Mouse (Mus musculus): Measurements from ENCODE around the gene Mindy4. TPM values are rescaled to one million over a fixed set of nuclear protein-coding genes. Genes with fewer than 3 reads are reported as not detected.

The Mindy4 gene
- polyA plus RNA-seq, 1 experiment from 2014 or later = 2.9 TPM

- H3K27me3 ChIP-seq (ENCODE audit: control insufficient read depth, insufficient read depth, low read length) = no peaks in the 10 kb centered on the region
- H3K4me1 ChIP-seq (replicated peaks; ENCODE audit: control insufficient read depth, insufficient read depth) = 0 out of 2 replicates have a peak, but pooled peaks cover 3% of the 10 kb centered on the region
- no peaks in the 10 kb centered on the region for H3K36me3 ChIP-seq (ENCODE audit: control insufficient read depth, insufficient read depth, low read length)
- WGBS = 58% methylated on average over 14 of the region's 14 CpGs
- no peak overlapping the region for H3K9ac ChIP-seq (ENCODE audit: low read length)
- no peak overlapping the region; the same call in 1 of the 2 replicates for H3K27ac ChIP-seq (replicated peaks)
- DNase-seq (ENCODE audit: low spot score) = no peak
- TF ChIP-seq CTCF (IDR thresholded peaks at IDR 0.05; ENCODE audit: low read depth) = no peak
- no peak for TF ChIP-seq EP300 (optimal IDR thresholded peaks at IDR 0.05)
- H3K4me2 ChIP-seq (replicated peaks; ENCODE audit: low read depth) = no peak overlapping the region
- no peaks in the 10 kb centered on the region for H3K9me3 ChIP-seq (ENCODE audit: control insufficient read depth, low read length)
- no peak overlapping the region for H3K4me3 ChIP-seq (ENCODE audit: low read depth, low read length)
- no peak for ATAC-seq (ENCODE audit: low FRiP score, low TSS enrichment)
Measured at GRCm38 (mm10) chr6:55319585-55320551, 116.7 kb downstream of the Mindy4 start.

GRCm38 (mm10) chr6:55320894-55321293 lies 117.7 kb downstream of the Mindy4 start:
- Histone ChIP-seq H3K4me1 (replicated peaks; ENCODE audit: control insufficient read depth, insufficient read depth) (0 out of 2 replicates have a peak, but pooled peaks cover 3% of the 10 kb centered on the region), H3K4me3 (ENCODE audit: low read depth, low read length) (no peak overlapping the region), H3K27ac (replicated peaks) (no peak overlapping the region), H3K4me2 (replicated peaks; ENCODE audit: low read depth) (no peak overlapping the region), H3K36me3 (ENCODE audit: control insufficient read depth, insufficient read depth, low read length) (no peaks in the 10 kb centered on the region), H3K9ac (ENCODE audit: low read length) (no peak overlapping the region), H3K27me3 (ENCODE audit: control insufficient read depth, insufficient read depth, low read length) (no peaks in the 10 kb centered on the region), H3K9me3 (ENCODE audit: control insufficient read depth, low read length) (no peaks in the 10 kb centered on the region)
- no peak for TF ChIP-seq CTCF (IDR thresholded peaks at IDR 0.05; ENCODE audit: low read depth)
- no peak for TF ChIP-seq EP300 (optimal IDR thresholded peaks at IDR 0.05)
- no peak for ATAC-seq (ENCODE audit: low FRiP score, low TSS enrichment)
- 61% methylated on average over 4 of the region's 4 CpGs for WGBS
- DNase-seq (ENCODE audit: low spot score) = no peak

- H3K4me3 ChIP-seq (ENCODE audit: low read depth, low read length) = no peak overlapping the region
- ATAC-seq (ENCODE audit: low FRiP score, low TSS enrichment) (no peak), DNase-seq (ENCODE audit: low spot score) (no peak)
- no peaks in the 10 kb centered on the region for H3K9me3 ChIP-seq (ENCODE audit: control insufficient read depth, low read length)
- H3K27me3 ChIP-seq (ENCODE audit: control insufficient read depth, insufficient read depth, low read length) = no peaks in the 10 kb centered on the region
- no peak overlapping the region for H3K4me2 ChIP-seq (replicated peaks; ENCODE audit: low read depth)
- 0 out of 2 replicates have a peak, but pooled peaks cover 3% of the 10 kb centered on the region for H3K4me1 ChIP-seq (replicated peaks; ENCODE audit: control insufficient read depth, insufficient read depth)
- H3K36me3 ChIP-seq (ENCODE audit: control insufficient read depth, insufficient read depth, low read length) = no peaks in the 10 kb centered on the region
- H3K9ac ChIP-seq (ENCODE audit: low read length) = no peak overlapping the region
- WGBS = 69% methylated on average over 6 of the region's 6 CpGs
- TF ChIP-seq EP300 (optimal IDR thresholded peaks at IDR 0.05) = no peak
- TF ChIP-seq CTCF (IDR thresholded peaks at IDR 0.05; ENCODE audit: low read depth) = no peak
- no peak overlapping the region for H3K27ac ChIP-seq (replicated peaks)
Measured at GRCm38 (mm10) chr6:55321518-55321917, 118.3 kb downstream of the Mindy4 start.

- Histone ChIP-seq H3K27me3 (ENCODE audit: control insufficient read depth, insufficient read depth, low read length) (no peaks in the 10 kb centered on the region), H3K4me2 (replicated peaks; ENCODE audit: low read depth) (no peak overlapping the region), H3K9ac (ENCODE audit: low read length) (no peak overlapping the region), H3K36me3 (ENCODE audit: control insufficient read depth, insufficient read depth, low read length) (no peaks in the 10 kb centered on the region), H3K4me1 (replicated peaks; ENCODE audit: control insufficient read depth, insufficient read depth) (0 out of 2 replicates have a peak, but pooled peaks cover 3% of the 10 kb centered on the region), H3K4me3 (ENCODE audit: low read depth, low read length) (no peak overlapping the region), H3K27ac (replicated peaks) (no peak overlapping the region), H3K9me3 (ENCODE audit: control insufficient read depth, low read length) (no peaks in the 10 kb centered on the region)
- no peak for TF ChIP-seq CTCF (IDR thresholded peaks at IDR 0.05; ENCODE audit: low read depth)
- no peak for TF ChIP-seq EP300 (optimal IDR thresholded peaks at IDR 0.05)
- no peak for ATAC-seq (ENCODE audit: low FRiP score, low TSS enrichment)
- WGBS = 80% methylated on average over 2 of the region's 2 CpGs
- DNase-seq (ENCODE audit: low spot score) = no peak
Measured at GRCm38 (mm10) chr6:55322980-55323379, 119.8 kb downstream of the Mindy4 start.

- ATAC-seq (ENCODE audit: low FRiP score, low TSS enrichment) = peak; percentile 79
- TF ChIP-seq EP300 (optimal IDR thresholded peaks at IDR 0.05) = no peak
- TF ChIP-seq CTCF (IDR thresholded peaks at IDR 0.05; ENCODE audit: low read depth) = no peak
- Histone ChIP-seq H3K4me2 (replicated peaks; ENCODE audit: low read depth) (no peak overlapping the region), H3K9ac (ENCODE audit: low read length) (no peak overlapping the region), H3K27ac (replicated peaks) (peak overlapping the region; percentile 40; the same call in 1 of the 2 replicates), H3K4me3 (ENCODE audit: low read depth, low read length) (no peak overlapping the region), H3K9me3 (ENCODE audit: control insufficient read depth, low read length) (no peaks in the 10 kb centered on the region), H3K4me1 (replicated peaks; ENCODE audit: control insufficient read depth, insufficient read depth) (0 out of 2 replicates have a peak, but pooled peaks cover 3% of the 10 kb centered on the region), H3K36me3 (ENCODE audit: control insufficient read depth, insufficient read depth, low read length) (no peaks in the 10 kb centered on the region), H3K27me3 (ENCODE audit: control insufficient read depth, insufficient read depth, low read length) (no peaks in the 10 kb centered on the region)
- 37% methylated on average over 17 of the region's 17 CpGs for WGBS
- DNase-seq (ENCODE audit: low spot score) = peak; percentile 74
Measured at GRCm38 (mm10) chr6:55323908-55324634, 120.9 kb downstream of the Mindy4 start.

Data from stomach, postnatal 0 days (tissue).